Mouse (Mus musculus) ES-Bruce4 (cell line): ENCODE measurements at regions not wholly inside any gene's neighbourhood (a gene's known extent, or its start where the extent isn't known, plus 50 kb on each side); places are given as distances from the start of the nearest gene placed in this dataset.

Experiments
- H3K27ac ChIP-seq: 2 replicates; pipeline ENCODE4 v1.5.1; 2012; ENCODE audit warnings: low read length, inconsistent platforms; ENCODE audit not compliant: insufficient read depth
- H3K27me3 ChIP-seq: 2 replicates; pipeline ENCODE4 v1.6.1; 2012; ENCODE audit warnings: mild to moderate bottlenecking, low read length, inconsistent platforms; ENCODE audit not compliant: control insufficient read depth, poor library complexity, insufficient read depth, severe bottlenecking
- H3K36me3 ChIP-seq: 2 replicates; pipeline ENCODE4 v1.6.1; 2012; ENCODE audit warnings: inconsistent platforms, mild to moderate bottlenecking, low read length, moderate library complexity; ENCODE audit not compliant: control insufficient read depth, poor library complexity, insufficient read depth, severe bottlenecking
- H3K4me1 ChIP-seq: one replicate; pipeline ENCODE4 v1.8.1; 2011; ENCODE audit warnings: low read length; ENCODE audit not compliant: control insufficient read depth, insufficient read depth
- H3K4me3 ChIP-seq: 2 replicates; pipeline ENCODE4 v1.5.1; 2011; ENCODE audit warnings: low read depth, mild to moderate bottlenecking, low read length
- H3K9ac ChIP-seq: 2 replicates; pipeline ENCODE4 v1.6.1; 2012; ENCODE audit warnings: low read depth, mild to moderate bottlenecking, inconsistent platforms; ENCODE audit not compliant: poor library complexity, severe bottlenecking
- H3K9me3 ChIP-seq: replicated peaks from 2 replicates; pipeline ENCODE4 v1.6.1; 2012; ENCODE audit warnings: mild to moderate bottlenecking, low read length, inconsistent platforms; ENCODE audit not compliant: control insufficient read depth, poor library complexity, insufficient read depth, severe bottlenecking
- CTCF ChIP-seq: IDR thresholded peaks from one replicate; pipeline ENCODE4 v1.8.1; 2011; ENCODE audit warnings: low read depth, low read length
- EP300 ChIP-seq: IDR thresholded peaks from 2 replicates; pipeline ENCODE4 v1.6.1; 2011; ENCODE audit warnings: low read depth, low read length; ENCODE audit not compliant: insufficient read depth
- POLR2A ChIP-seq: IDR thresholded peaks from one replicate; pipeline ENCODE4 v1.8.1; 2011; ENCODE audit warnings: low read length; ENCODE audit not compliant: insufficient read depth

DNA sequence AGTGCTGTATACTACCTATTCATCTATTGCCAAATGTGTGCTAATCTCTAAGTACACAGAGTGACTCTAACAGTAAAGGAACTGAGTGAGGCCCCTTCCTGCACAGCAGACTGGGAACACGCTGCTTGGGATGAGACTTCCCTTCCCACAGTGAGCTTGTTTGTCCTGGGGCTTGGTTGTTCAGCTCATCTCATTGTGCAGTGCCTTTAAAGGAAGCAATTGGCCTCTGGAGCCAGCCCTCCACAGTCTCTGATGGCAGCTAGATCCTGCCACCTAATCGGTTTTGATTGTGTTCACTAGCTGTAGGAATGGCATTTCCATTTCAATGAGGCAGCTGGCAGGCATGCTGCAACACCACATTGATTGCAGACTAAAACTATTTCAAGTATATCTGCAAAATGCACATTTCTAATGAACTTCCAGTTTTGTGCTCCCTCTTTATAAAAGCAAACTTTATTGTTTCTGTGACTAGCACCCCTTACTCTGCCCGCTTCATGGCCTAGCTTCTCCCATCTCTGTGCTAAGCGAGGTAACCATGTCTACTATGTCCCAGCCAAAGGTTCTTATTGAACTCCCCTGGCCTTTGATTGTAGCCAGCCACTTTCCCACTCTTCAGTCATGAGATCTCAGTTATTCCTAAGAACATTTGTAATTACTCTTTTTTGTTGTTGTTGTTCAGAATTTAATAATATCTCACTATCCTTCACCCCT is 123.5 kb downstream of the Anxa5 start:
- Histone ChIP-seq H3K27me3 (no peaks in the 10 kb centered on the region), H3K4me3 (no peak overlapping the region), H3K4me1 (no peaks in the 10 kb centered on the region), H3K27ac (no peak overlapping the region), H3K36me3 (no peaks in the 10 kb centered on the region), H3K9me3 (peaks cover 2% of the 10 kb centered on the region), H3K9ac (no peak overlapping the region)
- no peak for TF ChIP-seq CTCF
- no peak for TF ChIP-seq EP300
- TF ChIP-seq POLR2A: no peak

DNA sequence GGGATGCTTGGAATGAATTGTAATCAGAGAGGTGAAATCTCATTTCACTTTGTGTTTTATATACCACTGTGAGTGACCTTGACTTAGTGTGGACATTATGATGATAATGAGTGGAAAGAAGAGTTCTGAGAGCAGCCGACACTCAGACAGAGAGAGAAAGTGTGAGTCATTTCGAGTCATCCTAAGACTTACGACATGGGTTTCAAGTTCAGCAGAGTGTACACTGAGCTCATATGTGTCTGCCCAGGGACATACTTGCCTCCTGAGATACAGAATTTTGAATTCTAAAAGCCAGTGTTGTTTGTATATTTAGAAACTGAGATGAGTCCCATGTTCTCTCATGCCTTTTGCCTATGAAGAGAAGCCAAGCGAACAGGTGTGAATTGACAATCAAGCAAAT is 126.6 kb downstream of the Anxa5 start:
- TF ChIP-seq CTCF (no peak), POLR2A (no peak), EP300 (no peak)
- H3K4me1 ChIP-seq: no peaks in the 10 kb centered on the region
- no peak overlapping the region for H3K9ac ChIP-seq
- H3K36me3 ChIP-seq: no peaks in the 10 kb centered on the region
- no peak overlapping the region for H3K4me3 ChIP-seq
- no peak overlapping the region for H3K27ac ChIP-seq
- no peaks in the 10 kb centered on the region for H3K27me3 ChIP-seq
- peaks cover 2% of the 10 kb centered on the region for H3K9me3 ChIP-seq

DNA sequence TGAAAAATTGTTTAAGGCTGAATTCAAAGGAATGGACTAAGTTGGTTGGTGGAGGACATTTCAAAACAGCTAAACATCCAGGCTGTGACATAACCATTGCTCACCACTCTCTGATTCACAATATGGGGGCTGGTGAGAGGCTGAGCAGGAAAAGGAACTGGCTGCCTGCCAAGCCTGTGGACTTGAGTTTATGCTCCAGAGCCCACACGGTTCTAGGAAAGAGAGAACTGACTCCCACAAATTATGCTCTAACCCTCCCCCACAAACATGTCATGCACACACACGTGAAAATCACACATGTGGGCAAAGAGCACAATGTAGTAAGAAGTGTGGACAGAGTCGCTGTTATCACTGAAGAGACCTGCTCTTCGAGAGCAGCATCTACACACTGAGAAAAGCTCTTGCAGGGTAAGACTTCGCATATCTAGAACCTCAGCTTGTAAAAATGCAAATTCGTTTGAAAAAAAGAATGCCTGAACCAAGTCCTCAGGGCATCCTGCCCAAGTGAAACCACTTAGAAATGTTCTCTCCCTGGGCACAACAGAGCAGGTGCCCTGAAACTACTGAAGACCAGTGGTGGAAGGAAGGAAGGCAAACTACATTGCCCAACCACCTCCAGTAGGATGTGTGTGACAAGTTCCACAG is 118.9 kb upstream of the Qrfpr start:
- TF ChIP-seq CTCF (no peak), POLR2A (no peak), EP300 (no peak)
- H3K4me3 ChIP-seq: no peak overlapping the region
- no peaks in the 10 kb centered on the region for H3K27me3 ChIP-seq
- H3K27ac ChIP-seq: no peak overlapping the region
- no peaks in the 10 kb centered on the region for H3K9me3 ChIP-seq
- no peaks in the 10 kb centered on the region for H3K4me1 ChIP-seq
- H3K36me3 ChIP-seq: no peaks in the 10 kb centered on the region
- no peak overlapping the region for H3K9ac ChIP-seq

DNA sequence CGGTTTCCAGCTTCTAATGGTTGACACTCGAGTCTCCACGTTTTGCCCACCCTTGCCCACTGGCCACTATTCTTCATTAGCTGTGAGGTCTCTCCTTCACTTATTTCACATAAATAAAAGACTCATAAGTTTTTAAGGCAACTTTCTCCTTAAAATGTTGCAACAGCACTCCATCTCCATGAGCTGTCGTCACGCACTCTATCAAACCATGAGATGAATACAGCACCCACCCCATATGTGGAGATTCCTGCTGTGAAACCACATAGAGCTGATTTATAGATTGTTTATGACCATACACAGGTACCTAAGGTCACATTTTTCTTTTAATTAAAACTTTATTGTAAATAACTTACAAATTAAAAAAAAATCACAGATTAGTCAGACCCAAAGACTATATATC is 117.5 kb upstream of the Qrfpr start:
- H3K9me3 ChIP-seq: no peaks in the 10 kb centered on the region
- H3K9ac ChIP-seq: no peak overlapping the region
- no peaks in the 10 kb centered on the region for H3K27me3 ChIP-seq
- no peak overlapping the region for H3K4me3 ChIP-seq
- TF ChIP-seq POLR2A: no peak
- TF ChIP-seq EP300: no peak
- no peak for TF ChIP-seq CTCF
- no peaks in the 10 kb centered on the region for H3K36me3 ChIP-seq
- H3K4me1 ChIP-seq: no peaks in the 10 kb centered on the region
- no peak overlapping the region for H3K27ac ChIP-seq

DNA sequence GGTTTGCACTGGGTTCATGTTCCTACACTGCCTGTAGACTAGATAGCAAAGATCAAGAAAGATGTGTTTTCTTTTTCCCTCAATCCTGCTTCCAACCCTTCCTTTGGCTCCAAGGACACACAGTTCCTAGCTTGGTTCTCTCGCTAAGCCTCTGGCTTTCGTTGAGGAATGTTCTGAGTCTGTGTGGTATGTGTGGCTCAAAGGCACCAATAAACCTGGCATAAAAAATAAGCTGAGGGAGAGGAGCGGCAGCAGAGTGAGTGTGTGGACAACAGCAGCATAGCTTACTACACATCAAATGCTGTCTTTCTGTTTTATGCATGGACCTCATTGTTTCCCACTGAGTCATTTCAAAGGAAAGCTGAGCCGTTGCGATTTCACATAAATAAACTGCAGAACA is 112.2 kb upstream of the Qrfpr start:
- Histone ChIP-seq H3K4me3 (no peak overlapping the region), H3K9ac (no peak overlapping the region), H3K9me3 (no peaks in the 10 kb centered on the region), H3K27ac (no peak overlapping the region), H3K4me1 (no peaks in the 10 kb centered on the region), H3K27me3 (no peaks in the 10 kb centered on the region), H3K36me3 (no peaks in the 10 kb centered on the region)
- TF ChIP-seq POLR2A (no peak), CTCF (no peak), EP300 (no peak)

DNA sequence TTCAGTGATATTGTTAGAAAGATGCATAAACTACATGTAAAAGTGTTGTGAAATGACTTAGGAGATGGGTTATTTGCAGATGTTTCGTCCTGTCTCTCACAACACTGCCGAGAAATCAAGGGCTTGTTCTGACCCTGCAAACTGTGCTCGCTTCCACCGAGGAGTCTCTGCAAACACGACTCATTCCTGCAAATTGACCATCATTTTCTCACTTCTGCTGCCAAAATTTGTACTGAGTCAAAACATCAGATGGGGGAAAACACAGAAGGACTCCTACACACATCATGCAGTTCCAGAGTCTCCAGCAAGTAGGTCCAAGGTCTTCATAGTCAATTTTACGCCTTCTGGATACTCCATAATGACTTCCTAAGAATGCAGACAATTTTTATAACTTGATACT is 109.9 kb upstream of the Qrfpr start:
- no peak for TF ChIP-seq POLR2A
- no peak for TF ChIP-seq CTCF
- no peak for TF ChIP-seq EP300
- Histone ChIP-seq H3K4me3 (no peak overlapping the region), H3K4me1 (no peaks in the 10 kb centered on the region), H3K9ac (no peak overlapping the region), H3K9me3 (no peaks in the 10 kb centered on the region), H3K36me3 (no peaks in the 10 kb centered on the region), H3K27me3 (no peaks in the 10 kb centered on the region), H3K27ac (no peak overlapping the region)
